Mouse (Mus musculus) gastrocnemius, postnatal 14 days (tissue): ENCODE results near the gene Ippk. TPM values are rescaled to one million over a fixed set of nuclear protein-coding genes. Genes with fewer than 3 reads are reported as not detected.
A peak's percentile ranks its signal among the peaks of the same experiment; 100 is the strongest.

Source experiments
- DNase-seq: peaks from one replicate; pipeline ENCODE4 v3.0.0; 2021; ENCODE audit warnings: mixed read lengths
- intact Hi-C: fragments of 180-260 bp; cut with DNase I; formaldehyde crosslinking; loops from one replicate; pipeline ENCODE4 v1.15.1; 2025; ENCODE audit warnings: low total_unique reads
- total RNA-seq, 2 experiments: library from RNA; stranded (reverse); gene quantifications; 2 replicates each; pipeline ENCODE4 v1.2.3; 2021

Gene Ippk
- total RNA-seq, 2 experiments from 2014 or later = 5.1 to 6.6 TPM

- intact Hi-C loops = no loop called here
- no peak for DNase-seq
Observed at GRCm38 (mm10) chr13:49421959-49422358, 910 bp downstream of the Ippk start.

DNA sequence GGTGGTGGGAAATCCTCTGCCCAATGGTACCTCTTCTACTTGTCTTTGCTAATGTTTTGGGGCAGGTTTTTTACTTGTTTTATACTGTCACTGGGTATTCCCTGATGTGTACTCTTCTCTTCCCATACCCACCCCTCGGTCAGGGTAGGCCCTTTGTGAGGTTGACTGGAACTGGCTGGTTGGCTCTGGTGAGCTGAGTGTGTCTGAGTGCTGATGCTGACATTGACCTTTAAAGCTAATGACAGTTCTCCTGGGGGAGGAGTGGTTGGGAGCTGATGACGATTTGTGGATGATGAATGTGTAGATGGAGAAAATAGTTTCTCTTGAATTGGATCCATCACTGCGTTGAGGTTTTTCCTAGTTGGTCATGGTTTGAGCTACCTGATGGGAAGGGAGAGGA lies 5.7 kb downstream of the Ippk start:
- DNase-seq = no peak
- intact Hi-C loops = no loop called here

GRCm38 (mm10) chr13:49428042-49428675 lies 7.1 kb downstream of the Ippk start:
- no peak for DNase-seq
- intact Hi-C loops = no loop called here

DNA sequence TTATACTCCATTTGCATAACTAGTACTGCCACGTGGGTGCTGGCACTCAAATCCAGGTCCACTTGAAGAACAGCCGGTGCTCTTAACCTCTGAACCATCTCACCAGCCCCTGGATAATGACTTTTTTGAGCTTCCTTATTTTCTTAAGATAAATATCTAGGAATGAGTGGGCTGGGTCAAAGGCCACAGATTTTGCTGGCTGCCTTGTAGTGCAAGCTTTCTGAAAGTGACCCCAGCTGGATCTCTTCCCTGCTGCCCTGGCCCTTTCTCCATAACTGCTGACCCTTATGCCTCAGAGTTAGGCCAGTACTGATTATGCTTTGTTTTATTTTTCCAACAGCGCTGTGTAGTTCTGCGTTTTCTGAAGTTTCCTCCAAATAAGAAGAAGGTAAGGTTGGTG lies 9.5 kb downstream of the Ippk start:
- no peak for DNase-seq
- intact Hi-C loops = no loop called here

DNA sequence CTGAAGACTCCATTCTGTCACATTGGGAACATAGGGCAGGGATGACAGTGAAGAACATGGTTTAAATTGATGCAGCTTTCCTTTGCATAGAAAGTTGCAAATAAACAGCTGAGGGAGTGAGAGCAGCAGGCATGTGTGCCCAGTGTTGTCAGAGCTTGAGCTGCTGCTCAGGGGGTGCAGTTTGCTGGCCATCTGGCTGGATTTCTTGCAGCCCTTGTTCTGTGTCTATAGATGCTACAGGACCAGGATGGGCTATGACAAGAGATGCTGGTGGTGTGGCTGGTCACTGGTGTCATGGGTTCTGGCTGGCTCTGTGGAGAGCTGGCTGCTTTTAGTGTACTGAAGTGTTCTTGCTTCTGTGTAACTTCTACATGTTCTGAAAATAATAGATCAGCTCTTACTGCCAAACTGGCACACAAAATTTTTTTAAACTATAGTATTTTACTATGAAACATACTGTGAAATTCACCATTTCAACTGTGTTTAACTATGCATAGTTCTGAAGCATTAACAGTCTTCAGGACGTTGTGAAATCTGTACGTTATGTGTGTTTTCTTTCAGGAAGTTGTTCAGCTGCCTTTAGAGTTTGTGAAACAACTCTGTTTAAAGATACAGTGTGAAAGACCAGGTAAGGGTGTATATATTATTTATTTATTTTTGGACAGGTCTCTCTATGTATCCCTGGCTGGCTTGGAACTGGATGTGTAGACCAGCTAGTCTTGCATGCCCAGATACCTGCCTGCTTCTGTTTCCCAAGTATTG lies 12.4 kb downstream of the Ippk start:
- intact Hi-C loops = no loop called here
- DNase-seq = no peak

DNA sequence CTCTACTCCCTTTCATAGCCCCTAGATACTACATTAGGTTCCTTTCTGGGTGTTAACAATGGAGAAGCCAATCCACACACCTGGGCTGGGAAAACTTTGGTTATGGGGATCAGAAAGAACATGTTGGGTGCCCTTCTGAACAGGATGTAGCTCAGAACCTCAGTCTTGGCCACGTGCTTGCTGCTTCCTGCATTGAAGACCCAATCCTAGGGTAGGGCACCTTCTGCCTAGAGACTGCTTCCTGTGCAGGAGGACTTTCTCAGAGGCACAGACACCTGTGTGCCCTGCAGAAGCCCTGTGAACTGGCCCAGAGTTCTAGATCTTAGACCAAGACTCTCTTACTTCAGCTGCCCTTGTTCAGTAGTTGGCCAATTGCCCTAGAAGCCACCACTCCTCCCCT lies 14.7 kb downstream of the Ippk start:
- intact Hi-C loops = no loop called here
- DNase-seq = no peak

- no peak for DNase-seq
- intact Hi-C loops = no loop called here
Observed at GRCm38 (mm10) chr13:49436170-49436569, 15.1 kb downstream of the Ippk start.

- DNase-seq = no peak
- intact Hi-C loops = no loop called here
Observed at GRCm38 (mm10) chr13:49444451-49444850, 23.4 kb downstream of the Ippk start.

- intact Hi-C loops = loop anchor here (5.0 kb wide), 1 partner anchor 198 kb away; no protein-coding TSS in a partner anchor
- peak; percentile 87 for DNase-seq
Observed at GRCm38 (mm10) chr13:49449318-49449749, 28.3 kb downstream of the Ippk start.

GRCm38 (mm10) chr13:49460276-49460675 lies 39.2 kb downstream of the Ippk start:
- no peak for DNase-seq
- intact Hi-C loops = no loop called here

DNA sequence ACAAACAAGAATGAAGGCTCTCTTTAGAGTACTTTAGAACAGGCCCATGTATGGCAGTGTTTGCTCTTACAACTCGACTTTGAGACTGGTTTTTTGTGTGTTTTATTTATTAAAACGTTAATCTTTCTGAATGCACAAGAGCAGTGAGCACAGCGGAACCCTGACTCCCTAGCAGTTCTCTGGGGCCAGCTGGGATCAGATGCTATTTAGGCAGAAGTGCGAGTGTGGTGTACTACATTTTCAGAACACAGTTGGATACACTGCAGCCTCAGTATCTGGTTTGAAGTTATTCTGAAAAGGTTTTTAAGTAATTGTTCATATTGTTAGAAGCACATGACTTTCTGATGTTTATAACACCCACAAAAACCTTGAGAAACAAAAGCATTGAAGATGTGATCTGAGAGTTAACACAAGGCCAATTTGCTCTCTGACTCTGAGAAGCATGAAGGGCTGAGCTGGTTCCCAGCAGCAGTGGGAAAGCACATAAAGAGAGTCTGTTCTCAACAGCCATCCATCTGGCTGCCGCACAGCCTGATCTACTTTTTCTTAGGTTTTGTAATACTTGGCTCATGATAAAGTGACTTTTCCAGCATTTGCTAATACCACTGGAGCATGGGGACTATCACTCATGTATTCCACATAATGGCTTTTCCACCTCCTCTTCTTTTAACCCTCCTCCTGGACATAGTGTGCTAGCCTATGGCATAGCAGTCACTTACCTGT lies 39.8 kb downstream of the Ippk start:
- peak; percentile 57 for DNase-seq
- intact Hi-C loops = no loop called here

DNA sequence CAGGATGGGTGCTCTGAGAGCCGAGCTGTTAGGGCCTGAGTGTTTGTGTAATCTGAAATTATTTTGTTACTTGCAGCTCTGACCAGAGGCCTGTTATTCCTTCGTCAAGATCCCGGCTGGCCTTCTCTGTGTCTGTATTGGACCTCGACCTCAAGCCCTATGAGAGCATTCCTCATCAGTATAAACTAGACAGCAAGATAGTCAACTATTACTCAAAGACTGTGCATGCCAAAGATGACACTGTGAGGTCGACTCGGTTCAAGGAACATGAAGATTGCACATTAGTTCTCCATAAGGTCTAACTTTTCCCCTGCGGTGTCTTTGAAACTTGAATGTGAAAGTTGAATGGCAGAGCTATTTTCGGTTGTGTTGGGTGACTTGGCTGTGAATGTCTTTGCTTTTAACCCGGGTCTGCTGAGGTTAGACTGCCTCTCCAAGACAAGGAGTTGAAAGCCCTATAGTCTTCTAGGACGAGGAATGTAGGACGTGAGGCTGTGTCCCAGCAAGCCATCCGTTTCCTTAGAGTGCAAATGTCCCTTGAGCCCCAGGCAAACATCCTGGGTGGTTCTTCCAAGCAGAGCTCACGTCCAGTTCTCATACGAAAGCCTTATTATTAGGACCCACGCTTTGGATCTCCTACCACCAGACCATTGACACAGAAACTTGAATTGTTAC lies 40.5 kb downstream of the Ippk start:
- DNase-seq = no peak
- intact Hi-C loops = no loop called here

GRCm38 (mm10) chr13:49462921-49463320 lies 41.9 kb downstream of the Ippk start:
- no peak for DNase-seq
- intact Hi-C loops = no loop called here

- intact Hi-C loops = no loop called here
- DNase-seq = no peak
Observed at GRCm38 (mm10) chr13:49465875-49466274, 44.8 kb downstream of the Ippk start.

- intact Hi-C loops = no loop called here
- DNase-seq = peak; percentile 88
Observed at GRCm38 (mm10) chr13:49466393-49467075, 45.5 kb downstream of the Ippk start.

GRCm38 (mm10) chr13:49467585-49467984 lies 46.5 kb downstream of the Ippk start:
- DNase-seq = no peak
- intact Hi-C loops = no loop called here

DNA sequence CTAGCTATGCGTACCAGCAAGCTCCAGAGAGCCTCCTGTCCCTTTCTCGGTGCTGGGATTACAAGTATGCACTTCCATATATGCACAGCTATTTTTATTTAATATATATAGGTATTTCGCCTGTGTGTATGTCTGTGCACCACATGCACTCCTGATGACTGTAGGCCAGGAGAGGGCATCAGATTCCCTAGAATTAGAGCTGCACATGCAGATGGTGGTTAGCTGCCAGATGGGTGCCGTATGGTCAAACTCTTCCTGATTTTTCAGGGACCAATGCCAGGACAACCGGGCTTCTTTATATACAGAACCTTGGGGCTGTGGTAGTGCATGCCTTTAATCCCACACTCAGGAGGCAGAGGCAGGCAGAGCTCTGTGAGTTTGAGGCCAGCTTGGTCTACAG lies 48.0 kb downstream of the Ippk start:
- no peak for DNase-seq
- intact Hi-C loops = no loop called here

- DNase-seq = no peak
- intact Hi-C loops = no loop called here
Observed at GRCm38 (mm10) chr13:49470319-49470718, 49.3 kb downstream of the Ippk start.

DNA sequence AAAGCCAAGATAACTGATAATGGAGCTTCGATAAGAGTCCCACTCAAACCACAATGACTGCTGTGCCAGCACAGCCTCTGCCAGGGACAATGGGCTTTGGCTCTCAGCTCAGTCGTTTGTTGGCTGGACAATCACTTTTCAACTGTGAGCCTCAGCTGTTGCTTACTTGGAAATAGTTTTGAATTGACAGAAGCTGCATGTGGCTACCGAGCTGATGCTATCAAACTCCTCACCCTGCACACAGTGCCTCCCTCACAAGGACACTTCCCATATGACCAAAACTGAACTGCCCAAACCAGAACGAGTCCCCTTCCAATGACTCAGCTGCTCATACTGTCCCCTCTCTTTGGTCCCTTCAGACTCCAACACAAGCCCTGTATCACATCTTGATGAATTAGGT lies 49.8 kb downstream of the Ippk start:
- DNase-seq = no peak
- intact Hi-C loops = no loop called here
